Mouse (Mus musculus): ENCODE data around the gene Gli1. TPM values are rescaled to one million over a fixed set of nuclear protein-coding genes. Genes with fewer than 3 reads are reported as not detected.
A peak's percentile ranks its signal among the peaks of the same experiment; 100 is the strongest.
"Not testable (repeated sequence)": the region's sequence is repeated elsewhere in the genome, so short reads cannot be mapped to it uniquely, and the experiment has no call there.

The Gli1 gene
- polyA plus RNA-seq, 2 experiments from 2014 or later = 0.15 to 0.75 TPM

DNA sequence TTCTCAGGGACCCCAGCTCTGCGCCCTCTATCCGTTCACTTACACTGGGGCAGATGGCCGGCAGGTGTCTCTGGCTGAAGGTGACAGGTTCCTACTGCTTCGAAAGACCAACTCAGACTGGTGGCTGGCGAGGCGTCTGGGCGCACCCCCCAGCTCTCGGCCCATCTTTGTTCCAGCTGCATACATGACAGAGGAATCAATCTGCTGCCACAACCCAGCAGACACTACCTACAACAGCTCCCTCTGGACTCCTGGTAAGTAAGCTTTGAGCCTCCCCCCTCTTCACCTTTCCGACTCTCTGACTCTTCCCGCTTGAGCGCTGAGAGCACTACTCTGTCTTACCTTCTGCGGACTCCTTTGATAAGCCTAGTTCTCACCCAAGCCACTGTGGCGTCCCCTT, 19.6 kb downstream of the Gli1 start:
- no peak for ATAC-seq

DNA sequence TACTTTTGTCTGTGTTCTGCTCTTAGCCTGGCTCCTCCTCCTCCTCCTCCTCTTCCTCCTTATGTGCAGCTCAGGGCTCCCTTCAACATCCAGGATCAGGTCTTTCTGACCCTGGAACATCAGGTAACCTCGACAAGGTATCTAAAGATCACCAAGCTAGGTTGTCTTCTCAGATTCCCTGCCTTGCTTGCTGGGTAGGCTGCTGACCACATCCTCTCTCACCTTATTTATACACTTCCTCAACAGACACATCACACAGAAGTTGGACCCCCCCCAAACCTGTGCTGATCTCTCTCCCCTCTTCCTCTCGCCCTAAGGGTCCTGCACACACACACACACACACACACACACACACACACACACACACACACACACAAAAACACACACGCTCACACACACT, 20.2 kb downstream of the Gli1 start, which contains the start of gene Arhgap9:
Arhgap9 (plus strand) TSS at position 344 of the 400 bp plus-strand sequence.
- peak; percentile 70 for ATAC-seq

DNA sequence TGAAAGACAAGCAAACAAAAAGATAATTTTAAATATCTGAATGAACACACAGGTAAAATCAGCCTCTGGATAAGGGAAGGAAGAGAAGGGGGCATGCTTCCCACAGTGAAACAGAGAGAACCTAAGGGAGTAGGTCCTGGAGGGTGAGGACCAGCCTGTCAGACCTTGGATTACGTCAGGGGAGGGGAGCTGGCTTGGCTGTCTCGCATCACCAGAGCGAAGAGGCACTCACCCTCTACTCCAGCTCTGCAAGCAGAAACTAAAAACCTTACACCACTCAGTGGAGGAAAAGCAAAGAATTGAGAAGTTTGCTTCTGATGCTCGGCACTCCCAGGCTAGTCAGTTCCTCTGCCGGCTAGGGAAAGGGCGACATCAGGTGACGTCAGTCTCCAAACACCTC, 21.8 kb downstream of the Gli1 start:
- ATAC-seq = no peak

DNA sequence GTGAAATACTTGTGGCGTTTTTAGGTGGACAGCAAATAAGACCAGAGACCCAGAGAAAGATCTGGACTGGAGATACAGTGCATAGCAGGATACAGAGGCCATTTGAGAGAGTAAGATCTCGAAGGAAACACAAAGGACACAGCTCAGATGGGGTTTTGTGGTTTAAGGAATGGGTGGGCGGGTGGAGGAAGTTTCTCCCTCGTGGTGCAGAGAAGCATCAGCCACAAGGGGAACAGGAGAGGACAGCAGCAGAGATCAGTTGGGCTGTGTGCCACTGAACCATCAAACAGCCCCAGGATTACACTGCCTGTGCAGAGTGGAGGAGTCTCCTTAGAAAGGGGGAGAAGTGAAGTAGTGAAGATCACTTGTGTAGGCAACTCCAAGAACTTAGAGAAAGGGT, 23.8 kb downstream of the Gli1 start:
- ATAC-seq = no peak

DNA sequence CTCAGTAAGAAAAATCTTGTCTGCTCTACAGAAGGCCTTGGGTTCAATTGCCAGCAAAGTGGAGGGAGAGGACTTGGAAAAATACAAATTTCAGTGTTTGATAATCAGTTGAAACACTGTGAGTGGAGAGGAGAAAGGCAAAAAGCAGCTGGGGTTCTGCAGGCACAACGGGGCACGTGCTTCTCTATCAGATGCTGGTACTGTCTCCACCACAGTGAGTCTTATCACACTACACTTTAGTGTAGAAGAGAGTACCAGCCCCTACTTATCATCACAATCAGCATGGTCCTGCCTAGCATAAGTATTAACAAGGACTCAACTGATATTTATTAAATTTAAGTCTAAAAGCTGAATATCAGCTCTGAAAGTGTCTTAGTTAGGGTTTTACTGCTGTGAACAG, 24.5 kb downstream of the Gli1 start:
- no peak for ATAC-seq

DNA sequence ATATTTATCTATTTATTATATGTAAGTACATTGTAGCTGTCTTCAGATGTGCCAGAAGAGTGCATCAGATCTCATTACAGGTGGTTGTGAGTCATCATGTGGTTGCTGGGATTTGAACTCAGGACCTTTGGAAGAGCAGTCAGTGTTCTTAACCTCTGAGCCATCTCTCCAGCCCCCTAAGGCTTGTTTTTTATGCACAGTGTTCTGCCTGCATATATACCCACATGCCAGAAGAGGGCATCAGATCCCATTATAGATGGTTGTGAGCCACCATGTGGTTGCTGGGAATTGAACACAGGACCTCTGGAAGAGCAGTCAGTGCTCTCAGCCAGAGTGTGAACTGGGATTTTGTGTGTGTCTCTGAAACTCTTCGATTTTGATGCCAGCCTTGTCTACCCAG, 26.8 kb downstream of the Gli1 start:
- ATAC-seq = not testable (repeated sequence)

DNA sequence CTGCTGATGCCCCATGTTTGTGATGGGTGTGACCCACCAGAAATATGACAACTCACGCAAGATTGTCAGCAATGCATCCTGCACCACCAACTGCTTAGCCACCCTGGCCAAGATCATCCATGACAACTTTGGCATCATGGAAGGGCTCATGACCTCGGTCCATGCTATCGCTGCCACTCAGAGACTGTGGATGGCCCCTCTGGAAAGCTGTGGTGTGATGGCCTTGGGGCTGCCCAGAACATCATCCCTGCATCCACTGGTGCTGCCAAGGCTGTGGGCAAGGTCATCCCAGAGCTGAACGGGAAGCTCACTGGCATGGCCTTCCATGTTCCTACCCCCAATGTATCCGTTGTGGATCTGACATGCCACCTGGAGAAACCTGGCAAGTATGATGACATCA, 28.3 kb downstream of the Gli1 start:
- not testable (repeated sequence) for ATAC-seq

DNA sequence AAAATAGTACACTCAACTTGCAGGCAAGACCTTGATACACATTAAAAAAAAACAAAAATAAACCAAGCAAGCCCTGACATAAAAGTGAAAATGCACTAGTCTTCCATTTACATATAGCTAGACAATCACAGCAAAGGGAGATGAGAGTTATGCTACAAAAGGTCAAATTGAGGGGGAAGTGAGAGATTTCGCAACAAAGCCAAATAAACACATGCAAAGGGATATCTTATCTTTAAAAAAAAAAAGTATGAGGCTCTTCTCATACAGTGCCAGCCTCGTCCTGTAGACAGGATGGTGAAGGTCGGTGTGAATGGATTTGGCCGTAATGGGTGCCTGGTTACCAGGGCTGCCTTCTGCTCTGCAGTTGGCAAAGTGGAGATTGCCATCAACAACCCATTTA, 28.9 kb downstream of the Gli1 start:
- ATAC-seq = no peak

DNA sequence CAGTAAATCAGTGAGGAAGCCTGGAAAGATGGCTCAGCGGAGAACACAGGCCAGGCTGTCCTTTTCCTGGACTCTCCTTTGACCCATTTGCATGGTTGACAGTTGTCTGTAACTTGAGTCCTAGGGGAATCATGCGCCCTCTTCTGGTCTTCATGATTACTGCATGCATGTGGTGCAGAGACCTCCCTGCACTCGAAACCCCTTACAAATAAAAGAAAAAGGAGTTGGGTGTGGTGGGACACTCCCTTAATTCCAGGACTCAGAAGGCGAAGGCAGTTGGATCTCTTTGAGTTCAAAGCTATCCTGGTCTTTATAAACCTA, 29.5 kb downstream of the Gli1 start:
- peak; percentile 45 for ATAC-seq

DNA sequence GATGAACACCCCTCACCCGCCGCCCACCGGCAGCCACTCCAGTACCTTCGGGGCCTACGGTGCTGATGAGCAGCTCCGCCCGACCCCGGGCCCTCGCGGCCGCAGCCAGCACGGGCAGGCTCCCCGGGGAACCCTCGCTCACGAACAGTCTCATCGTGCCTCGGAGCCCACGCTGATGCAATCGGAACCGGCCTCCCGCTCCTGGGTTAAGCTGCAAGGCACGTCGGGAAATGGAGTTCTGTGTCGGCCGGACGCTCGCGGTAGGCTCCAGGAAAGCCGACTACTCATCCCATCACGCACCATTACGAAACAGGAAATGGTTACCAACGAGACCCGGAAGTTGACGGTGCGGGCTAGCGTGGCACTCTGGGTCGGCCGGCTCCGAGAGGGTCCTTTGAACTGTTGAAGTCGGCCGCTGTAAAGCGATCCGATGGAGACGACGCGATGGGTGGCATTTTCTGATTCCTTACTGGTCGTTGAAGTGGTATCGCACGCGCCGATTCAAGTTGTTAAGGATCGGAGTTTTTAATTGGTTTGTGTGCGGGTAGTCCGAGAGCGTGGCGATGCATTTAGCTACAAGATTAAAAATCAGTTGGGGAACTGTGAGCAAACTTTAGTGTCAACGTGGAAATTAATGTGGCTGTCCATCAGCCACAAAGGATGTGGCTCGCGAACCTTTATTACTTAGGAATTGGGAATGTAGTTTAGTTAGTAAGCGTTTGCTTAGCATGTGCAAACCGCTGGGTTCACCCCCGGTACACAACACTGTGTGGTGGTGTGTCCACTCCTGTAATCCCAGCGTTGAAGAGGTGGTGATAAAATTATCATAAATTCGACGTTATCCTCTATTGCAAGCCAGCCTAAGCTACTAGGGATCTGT, 30.1 kb downstream of the Gli1 start, which contains the start of gene Mars:
Mars (minus strand) TSS at position 311 of the 880 bp plus-strand sequence.
- ATAC-seq = peak; percentile 92

DNA sequence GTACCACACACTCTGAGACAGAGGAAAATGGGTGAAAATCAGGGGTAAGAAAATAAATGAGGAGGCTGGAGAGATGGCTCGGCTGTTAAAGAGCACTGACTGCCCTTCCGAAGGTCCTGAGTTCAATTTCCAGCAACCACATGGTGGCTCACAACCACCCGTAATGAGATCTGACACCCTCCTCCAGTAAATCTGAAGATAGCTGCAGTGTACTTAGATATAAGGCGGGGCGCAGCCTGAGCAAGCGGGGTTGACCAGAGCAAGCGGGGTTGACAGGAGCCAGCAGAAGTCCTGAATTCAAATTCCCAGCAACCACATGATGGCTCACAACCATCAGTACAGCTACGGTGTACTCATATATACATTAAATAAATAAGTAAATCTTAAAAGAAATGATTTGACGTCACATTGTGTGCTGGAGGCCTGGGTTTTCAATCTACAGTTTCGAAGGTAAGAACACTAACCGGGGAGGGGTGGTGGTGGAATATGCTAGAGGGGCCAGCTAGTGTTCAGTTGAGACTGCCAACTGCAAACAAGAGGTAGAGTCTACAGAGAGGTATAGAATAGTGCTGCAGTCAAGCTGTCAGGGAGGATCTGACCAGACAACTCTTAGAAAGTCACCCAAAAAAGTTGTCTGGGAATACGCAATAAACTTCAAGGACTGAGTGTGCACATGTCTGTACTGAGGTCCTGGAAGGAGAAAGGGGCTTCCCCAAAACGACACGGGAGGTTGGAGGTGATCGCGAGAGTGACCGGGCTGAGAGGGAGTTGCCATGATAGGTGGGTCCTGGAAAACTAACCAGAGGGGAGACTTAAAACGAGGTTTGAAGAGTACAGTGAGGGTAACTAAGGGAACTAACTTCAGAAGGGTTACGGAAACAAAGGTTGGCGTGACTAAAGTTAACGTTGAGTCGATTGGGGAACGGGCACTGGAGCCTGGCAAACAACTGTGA, 31.0 kb downstream of the Gli1 start:
- peak; percentile 21 for ATAC-seq

DNA sequence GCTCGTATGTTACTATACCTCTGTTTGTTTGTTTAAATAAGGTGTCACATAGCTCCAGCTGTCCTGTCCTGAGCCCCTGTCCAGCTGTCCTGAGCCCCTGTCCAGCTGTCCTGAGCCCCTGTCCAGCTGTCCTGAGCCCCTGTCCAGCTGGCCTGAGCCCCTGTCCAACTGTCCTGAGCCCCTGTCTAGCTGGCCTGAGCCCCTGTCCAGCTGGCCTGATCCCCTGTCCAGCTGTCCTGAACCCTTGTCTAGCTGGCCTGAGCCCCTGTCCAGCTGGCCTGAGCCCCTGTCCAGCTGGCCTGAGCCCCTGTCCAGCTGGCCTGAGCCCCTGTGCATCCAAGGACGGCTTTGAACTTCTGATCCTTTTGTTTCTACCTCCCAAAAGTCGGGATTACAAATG, 32.6 kb downstream of the Gli1 start:
- ATAC-seq = not testable (repeated sequence)

DNA sequence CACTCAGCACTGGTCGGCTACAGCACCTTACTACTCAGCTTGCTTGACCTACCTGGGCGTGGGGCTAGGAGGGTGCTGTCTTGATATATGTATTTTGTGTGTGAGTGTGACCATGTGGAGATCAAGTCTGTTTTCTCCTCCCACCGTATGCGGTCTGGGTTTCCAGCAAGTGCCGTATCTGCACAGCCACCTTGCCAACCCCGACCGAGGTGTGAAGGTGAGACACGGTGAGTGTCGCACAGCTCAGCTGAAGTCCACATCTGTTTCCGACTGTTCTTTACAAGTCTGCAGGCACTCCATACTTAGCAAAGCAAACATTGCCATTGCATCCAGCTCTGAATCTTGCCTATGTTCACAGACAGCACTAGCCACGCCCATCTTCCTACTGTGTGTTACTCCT, 38.6 kb downstream of the Gli1 start:
- ATAC-seq = no peak

DNA sequence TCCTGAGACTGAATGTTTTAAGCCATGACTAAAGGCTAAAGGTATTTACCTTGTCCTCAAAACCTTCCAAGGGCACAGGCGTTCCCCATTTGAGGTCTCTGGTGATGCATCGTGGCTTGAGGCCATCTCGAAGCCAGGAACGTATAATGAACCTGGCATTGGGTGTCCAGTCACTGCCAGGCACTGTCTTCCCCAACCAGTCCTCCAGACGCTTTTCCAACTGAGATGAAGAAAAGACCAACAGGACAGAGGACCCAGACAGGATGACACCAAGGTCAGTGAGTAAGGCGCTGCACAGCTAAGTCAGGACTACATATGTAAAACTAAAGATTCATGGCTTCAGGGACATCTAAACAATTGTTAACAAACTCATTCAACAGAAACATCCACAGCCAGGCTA, 41.4 kb downstream of the Gli1 start:
- no peak for ATAC-seq

DNA sequence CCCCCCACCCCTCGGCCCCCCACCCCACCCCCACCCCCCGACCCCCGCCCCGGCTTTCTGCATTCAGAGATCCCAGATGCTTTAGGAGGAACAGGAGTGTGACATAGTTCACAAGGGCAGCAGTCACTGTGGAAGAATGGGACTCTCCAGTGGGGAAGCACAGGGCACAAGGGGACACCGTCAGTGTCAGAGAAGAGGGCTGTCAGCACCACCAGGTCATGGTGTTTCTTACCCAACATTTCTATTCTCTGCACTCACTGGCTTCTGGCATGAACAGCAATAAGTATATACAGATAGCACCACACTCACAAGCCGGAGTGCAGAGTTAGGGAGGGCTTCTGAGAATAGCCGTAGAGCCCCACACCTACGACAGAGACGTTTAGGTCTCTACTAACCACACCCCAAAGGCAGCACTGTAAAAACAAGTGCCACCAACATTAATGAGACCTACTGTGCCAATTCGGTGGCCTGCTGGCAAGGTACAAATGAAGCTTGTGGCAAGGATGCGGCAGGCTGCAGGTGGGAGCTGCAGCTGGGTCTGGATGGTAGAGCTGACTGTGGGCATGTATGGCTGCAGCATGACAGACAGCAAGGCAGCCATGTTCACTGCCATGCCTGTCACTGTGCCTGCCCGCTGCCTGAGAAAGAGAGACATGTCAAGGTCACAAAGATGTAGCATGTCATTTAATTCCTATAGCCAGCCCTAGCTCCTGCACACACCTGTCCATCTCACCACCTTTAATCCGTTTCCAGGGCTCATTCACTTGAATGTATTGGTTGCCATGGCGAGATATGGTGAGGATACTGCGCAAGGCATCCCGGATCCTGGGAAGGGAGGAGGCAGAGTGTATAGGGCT, 44.5 kb downstream of the Gli1 start:
- ATAC-seq = no peak

DNA sequence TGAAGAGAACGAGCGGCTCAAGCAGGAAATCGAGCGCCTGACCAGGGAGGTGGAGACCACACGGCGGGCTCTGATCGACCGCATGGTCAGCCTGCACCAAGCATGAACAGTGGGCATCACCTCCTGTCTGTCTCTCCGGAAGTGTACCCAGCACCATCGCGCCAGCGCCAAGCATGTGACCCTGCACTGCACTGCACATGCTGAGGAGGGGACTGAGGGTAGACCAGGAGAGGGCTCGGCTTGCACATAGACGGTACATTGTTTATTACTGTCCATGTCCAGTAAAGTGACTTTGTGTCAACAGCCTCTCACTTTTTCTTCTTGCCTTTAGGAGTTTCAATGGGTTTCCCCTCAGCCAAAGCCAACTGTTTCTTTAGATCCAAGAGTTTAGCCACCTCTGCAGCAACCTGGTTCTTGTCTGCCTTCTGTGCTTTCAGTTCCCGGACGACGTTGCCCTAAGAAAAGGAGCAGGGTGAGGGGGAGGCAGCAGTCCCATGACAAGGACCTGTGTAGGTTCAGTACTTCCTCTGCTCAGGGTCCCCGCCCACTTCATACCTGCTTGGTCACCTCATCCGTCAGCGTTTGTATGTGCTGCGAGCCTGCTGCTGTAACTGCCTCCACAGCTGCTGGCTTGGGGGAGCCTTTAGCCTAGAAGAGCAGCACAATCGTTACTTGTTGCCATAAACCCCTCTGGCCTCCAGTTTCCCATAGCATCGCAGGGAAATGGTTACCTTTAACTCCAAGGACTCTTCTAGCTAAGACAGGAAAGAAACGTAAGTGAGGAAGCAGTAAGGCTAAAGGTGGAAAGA, 45.6 kb downstream of the Gli1 start:
- ATAC-seq = no peak

DNA sequence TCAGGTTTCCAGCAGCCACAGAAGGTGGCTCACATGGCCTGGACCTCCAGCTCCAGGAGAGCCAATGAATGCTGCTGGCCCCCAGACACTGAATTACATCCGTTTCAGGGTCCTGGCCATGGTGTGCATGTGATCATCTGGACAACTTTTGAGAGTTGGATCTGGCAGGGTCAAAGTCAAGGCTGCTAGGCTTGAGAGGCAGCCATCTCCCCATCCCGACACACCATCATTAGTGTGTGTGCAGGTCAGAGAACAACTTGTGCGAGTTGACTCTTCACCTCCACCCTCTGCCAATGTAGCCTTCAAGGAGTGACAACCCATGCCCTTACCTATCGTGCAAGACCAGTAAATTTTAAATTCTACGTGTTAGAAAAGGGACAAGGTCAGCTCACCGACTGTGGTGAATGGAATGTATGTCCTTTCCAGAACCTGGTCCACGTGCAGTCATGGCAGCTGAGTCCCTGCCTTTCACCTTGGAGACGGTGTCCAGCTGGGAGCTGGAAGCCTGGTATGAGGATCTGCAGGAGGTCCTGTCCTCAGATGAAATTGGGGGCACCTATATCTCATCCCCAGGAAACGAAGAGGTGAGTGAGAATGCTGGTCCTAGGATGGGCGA, 46.8 kb downstream of the Gli1 start:
- no peak for ATAC-seq

DNA sequence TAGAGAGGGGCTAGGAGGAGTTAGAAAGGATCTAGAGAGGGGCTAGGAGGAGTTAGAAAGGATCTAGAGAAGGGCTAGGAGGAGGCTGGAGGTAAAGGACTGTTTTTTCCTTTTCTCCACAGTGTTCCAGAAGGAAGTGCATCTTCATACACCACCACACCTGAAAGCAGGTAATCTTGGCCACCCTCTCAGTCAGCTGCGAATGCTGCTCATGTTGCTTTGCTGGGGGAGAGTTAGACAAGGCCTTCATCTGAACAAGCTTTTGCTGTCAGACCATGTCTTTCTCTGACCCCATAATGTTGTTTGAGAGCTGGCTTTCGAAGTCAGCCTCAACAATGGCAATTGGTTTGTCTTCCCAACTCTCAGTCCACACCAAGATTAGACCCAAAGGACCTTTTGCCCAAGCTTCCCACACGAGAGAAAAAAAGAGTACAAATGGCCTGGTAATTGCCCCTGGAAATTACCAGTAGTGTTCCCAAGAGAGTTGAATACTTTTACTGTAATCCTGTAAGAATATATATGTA, 48.1 kb downstream of the Gli1 start:
- no peak for ATAC-seq

DNA sequence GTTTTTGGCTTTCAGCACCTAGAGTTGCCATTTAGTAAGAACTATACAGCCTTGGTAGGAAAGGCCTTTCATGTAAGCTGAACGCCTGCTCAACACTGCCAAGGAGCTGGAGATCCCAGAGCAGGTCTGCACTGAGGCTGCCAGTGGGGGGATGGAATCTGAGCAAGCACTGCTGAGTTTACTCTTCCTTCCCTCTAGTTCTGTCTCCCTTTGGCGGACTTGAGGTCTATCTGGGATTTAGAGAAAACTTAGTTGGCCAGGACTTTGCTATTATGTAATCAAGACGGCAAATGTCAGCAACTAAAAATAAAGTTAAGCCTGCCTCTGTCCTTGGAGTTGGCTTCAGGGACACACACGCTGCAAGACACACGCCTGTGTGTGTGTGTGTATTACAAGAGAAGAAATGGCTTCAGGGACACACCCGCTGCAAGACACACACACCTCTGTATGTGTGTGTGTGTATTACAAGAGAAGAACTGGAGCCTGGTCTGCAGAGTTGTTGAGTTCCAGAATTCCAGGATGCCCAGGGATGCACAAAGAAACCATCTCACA, 48.7 kb downstream of the Gli1 start:
- no peak for ATAC-seq

DNA sequence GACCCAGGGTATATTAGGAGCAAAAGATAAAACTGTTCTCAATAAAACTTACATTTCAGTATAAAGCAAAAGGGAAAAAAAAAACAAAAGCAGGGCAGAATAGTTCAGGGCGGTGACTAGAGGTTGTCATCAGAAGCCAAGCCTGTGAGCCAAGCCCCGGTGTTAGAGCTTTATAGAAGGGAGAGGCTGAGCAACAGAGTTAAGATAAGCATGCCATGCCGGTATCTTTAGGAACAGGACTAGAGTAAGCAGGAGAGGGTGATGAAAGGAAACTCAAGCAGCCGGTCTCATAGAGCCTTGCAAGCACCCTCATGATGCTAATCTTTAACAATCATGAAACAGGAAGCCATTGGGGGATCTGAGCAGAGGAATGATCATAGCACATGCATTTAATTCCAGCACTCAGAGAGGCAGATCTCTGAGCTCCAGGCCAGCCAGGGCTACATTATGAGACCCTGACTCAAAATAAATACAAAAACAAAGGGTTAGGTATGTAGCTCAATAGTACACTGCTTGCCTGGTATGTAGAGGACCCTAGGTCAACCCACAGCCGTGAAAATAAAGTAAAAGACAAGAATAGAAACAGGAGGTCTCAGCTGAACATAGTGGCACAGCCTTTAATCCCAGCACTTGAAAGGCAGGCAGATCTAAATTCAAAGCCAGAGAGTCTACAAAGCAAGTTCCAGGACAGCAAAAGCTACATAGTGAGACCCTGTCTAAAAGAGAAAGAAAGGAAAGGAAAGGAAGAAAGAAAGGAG, 49.7 kb downstream of the Gli1 start:
- ATAC-seq = no peak
